Mouse (Mus musculus) hindbrain, embryonic 16.5 days (tissue): ENCODE measurements around the gene Hoxb2. TPM values are rescaled to one million over a fixed set of nuclear protein-coding genes. Genes with fewer than 3 reads are reported as not detected.

Experiments
- ATAC-seq: fragments of 200-750 bp; cut with Nextera tagmentation; 2 replicates; pipeline ENCODE4 v1.8.0; 2017; ENCODE audit warnings: moderate TSS enrichment, moderate library complexity
- H3K27ac ChIP-seq: fragments of 300-500 bp; sonication (generic); 2 replicates; pipeline ENCODE4 v1.5.1; 2014; ENCODE audit warnings: low read depth, mild to moderate bottlenecking, control low read depth, low read length, moderate library complexity
- H3K27me3 ChIP-seq: fragments of 300-500 bp; sonication (generic); replicated peaks from 2 replicates; pipeline ENCODE4 v1.6.1; 2014; ENCODE audit warnings: low read length; ENCODE audit not compliant: control insufficient read depth, insufficient read depth
- H3K36me3 ChIP-seq: fragments of 300-500 bp; sonication (generic); 2 replicates; pipeline ENCODE4 v1.6.1; 2014; ENCODE audit warnings: mild to moderate bottlenecking, low read length, moderate library complexity, mixed read lengths; ENCODE audit not compliant: control insufficient read depth, insufficient read depth
- H3K4me1 ChIP-seq: fragments of 300-500 bp; sonication (generic); 2 replicates; pipeline ENCODE4 v1.6.1; 2014; ENCODE audit warnings: low read depth, low read length; ENCODE audit not compliant: control insufficient read depth, insufficient read depth
- H3K4me2 ChIP-seq: fragments of 300-500 bp; sonication (generic); 2 replicates; pipeline ENCODE4 v1.6.1; 2014; ENCODE audit warnings: mild to moderate bottlenecking, low read length, control low read depth, moderate library complexity
- H3K4me3 ChIP-seq: fragments of 300-500 bp; sonication (generic); 2 replicates; pipeline ENCODE4 v1.5.1; 2014; ENCODE audit warnings: mild to moderate bottlenecking, low read length, control low read depth, moderate library complexity
- H3K9ac ChIP-seq: fragments of 300-500 bp; sonication (generic); 2 replicates; pipeline ENCODE4 v1.6.1; 2014; ENCODE audit warnings: low read depth, mild to moderate bottlenecking, control low read depth, low read length, moderate library complexity
- H3K9me3 ChIP-seq: fragments of 300-500 bp; sonication (generic); 2 replicates; pipeline ENCODE4 v1.6.1; 2014; ENCODE audit warnings: mild to moderate bottlenecking, low read length, moderate library complexity; ENCODE audit not compliant: control insufficient read depth
- WGBS: fragments of 180-500 bp; shearing (Covaris S2); extraction: QIAGEN DNeasy Blood & Tissue Kit; methylation state at CpG from one replicate; pipeline ENCODE4 v1.1.7; 2014; 5-methylcytosine and 5-hydroxymethylcytosine counted together
- polyA plus RNA-seq: library from polyadenylated mRNA; unstranded; fragments of >200 nt; fragmentation: Nextera tagmentation; extraction: Ambion mirVana; gene quantifications from 2 replicates; pipeline ENCODE4 v1.2.1, GENCODE M21; 2015

The Hoxb2 gene
- polyA plus RNA-seq, 1 experiment from 2014 or later = 20.0 TPM

GRCm38 (mm10) chr11:96366092-96367041, 16.0 kb downstream of the Hoxb2 start:
- no peak overlapping the region for H3K27ac ChIP-seq
- H3K4me3 ChIP-seq = peak overlapping the region; percentile 14
- peaks cover 61% of the 10 kb centered on the region for H3K27me3 ChIP-seq
- no peaks in the 10 kb centered on the region; the same call in 1 of the 2 replicates for H3K4me1 ChIP-seq
- H3K4me2 ChIP-seq = peak overlapping the region; percentile 38
- H3K9ac ChIP-seq = no peak overlapping the region; the same call in 1 of the 2 replicates
- H3K36me3 ChIP-seq = no peaks in the 10 kb centered on the region
- no peaks in the 10 kb centered on the region for H3K9me3 ChIP-seq
- 5% methylated on average over 47 of the region's 47 CpGs for WGBS
- ATAC-seq = no peak

- 20% methylated on average over 6 of the region's 6 CpGs for WGBS
- H3K9me3 ChIP-seq = no peaks in the 10 kb centered on the region
- no peak overlapping the region for H3K27ac ChIP-seq
- no peak overlapping the region for H3K4me3 ChIP-seq
- no peak for ATAC-seq
- H3K4me2 ChIP-seq = no peak overlapping the region; the same call in 1 of the 2 replicates
- H3K36me3 ChIP-seq = no peaks in the 10 kb centered on the region
- H3K9ac ChIP-seq = no peak overlapping the region
- H3K4me1 ChIP-seq = no peaks in the 10 kb centered on the region; the same call in 1 of the 2 replicates
- H3K27me3 ChIP-seq = peaks cover 59% of the 10 kb centered on the region
Measured at GRCm38 (mm10) chr11:96367141-96367540, 16.8 kb downstream of the Hoxb2 start.

DNA sequence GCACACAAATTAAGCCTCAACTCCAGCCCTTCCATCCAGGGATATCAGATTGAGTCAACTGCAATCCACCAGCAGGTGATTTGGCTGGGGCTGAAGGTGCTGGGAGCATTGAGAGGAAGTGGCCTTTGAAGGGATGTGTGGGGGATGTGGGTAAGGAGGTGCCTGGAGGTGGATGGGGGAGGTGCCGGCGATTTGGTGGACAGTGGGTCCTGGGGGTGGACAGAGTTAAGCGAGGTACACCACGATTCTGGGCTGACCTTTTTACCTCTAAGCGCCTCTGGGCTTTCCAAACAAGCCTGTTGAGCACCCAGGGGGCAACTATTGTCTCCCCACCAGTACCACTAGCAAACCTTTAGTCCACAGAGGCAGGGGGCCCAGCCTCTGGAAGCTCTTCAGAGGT, 18.4 kb downstream of the Hoxb2 start:
- H3K4me2 ChIP-seq = no peak overlapping the region

GRCm38 (mm10) chr11:96369140-96369539, 18.8 kb downstream of the Hoxb2 start:
- H3K27ac ChIP-seq = no peak overlapping the region
- no peaks in the 10 kb centered on the region for H3K36me3 ChIP-seq
- no peak overlapping the region for H3K4me2 ChIP-seq
- no peak for ATAC-seq
- peaks cover 53% of the 10 kb centered on the region for H3K27me3 ChIP-seq
- H3K9me3 ChIP-seq = no peaks in the 10 kb centered on the region
- no peak overlapping the region for H3K4me3 ChIP-seq
- H3K4me1 ChIP-seq = no peaks in the 10 kb centered on the region; the same call in 1 of the 2 replicates
- H3K9ac ChIP-seq = no peak overlapping the region
- WGBS = 20% methylated on average over 7 of the region's 7 CpGs

More for the DNA sequence above, 18.4 kb downstream of the Hoxb2 start:
- Histone ChIP-seq H3K27me3 (peaks cover 57% of the 10 kb centered on the region), H3K4me3 (no peak overlapping the region), H3K36me3 (no peaks in the 10 kb centered on the region), H3K27ac (no peak overlapping the region), H3K9ac (no peak overlapping the region), H3K4me1 (no peaks in the 10 kb centered on the region; the same call in 1 of the 2 replicates), H3K9me3 (no peaks in the 10 kb centered on the region)
- WGBS = 23% methylated on average over 5 of the region's 5 CpGs
- no peak for ATAC-seq

- Histone ChIP-seq H3K4me1 (no peaks in the 10 kb centered on the region), H3K9ac (no peak overlapping the region), H3K9me3 (no peaks in the 10 kb centered on the region), H3K27ac (no peak overlapping the region), H3K27me3 (peaks cover 49% of the 10 kb centered on the region), H3K4me3 (no peak overlapping the region), H3K4me2 (no peak overlapping the region), H3K36me3 (no peaks in the 10 kb centered on the region)
- WGBS = 29% methylated on average over 3 of the region's 3 CpGs
- no peak for ATAC-seq
Measured at GRCm38 (mm10) chr11:96371726-96372125, 21.4 kb downstream of the Hoxb2 start.

DNA sequence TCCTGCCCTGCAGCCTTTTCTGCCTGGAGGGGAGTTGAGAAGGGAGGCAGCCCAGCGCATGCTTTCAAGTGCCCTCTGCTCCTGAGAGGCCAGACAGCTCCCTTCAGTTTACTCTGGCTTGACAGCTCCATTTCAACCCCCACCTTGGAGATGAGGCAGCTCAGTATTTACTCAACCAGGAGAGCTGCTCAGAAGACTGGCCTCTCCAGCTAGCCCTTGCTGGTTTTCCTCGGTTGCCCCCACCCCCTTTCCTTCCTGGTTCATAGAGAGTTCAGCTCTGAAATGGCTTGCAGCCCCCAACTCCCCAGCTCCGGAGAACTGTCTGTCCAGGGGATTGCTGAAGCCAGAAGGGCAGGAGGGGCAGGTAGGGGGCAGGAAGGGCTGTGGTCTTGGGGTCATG, 22.2 kb downstream of the Hoxb2 start:
- H3K4me2 ChIP-seq = no peak overlapping the region
- ATAC-seq = no peak
- H3K27ac ChIP-seq = no peak overlapping the region
- no peaks in the 10 kb centered on the region for H3K4me1 ChIP-seq
- H3K36me3 ChIP-seq = no peaks in the 10 kb centered on the region
- H3K9ac ChIP-seq = no peak overlapping the region
- peaks cover 48% of the 10 kb centered on the region for H3K27me3 ChIP-seq
- WGBS = 14% methylated on average over 3 of the region's 3 CpGs
- no peaks in the 10 kb centered on the region for H3K9me3 ChIP-seq
- no peak overlapping the region for H3K4me3 ChIP-seq

GRCm38 (mm10) chr11:96374810-96375209, 24.5 kb downstream of the Hoxb2 start:
- Histone ChIP-seq H3K27ac (no peak overlapping the region), H3K4me3 (no peak overlapping the region), H3K36me3 (no peaks in the 10 kb centered on the region), H3K4me1 (no peaks in the 10 kb centered on the region), H3K4me2 (no peak overlapping the region), H3K9me3 (no peaks in the 10 kb centered on the region), H3K27me3 (peaks cover 31% of the 10 kb centered on the region), H3K9ac (no peak overlapping the region)
- ATAC-seq = no peak
- 26% methylated on average over 7 of the region's 7 CpGs for WGBS

GRCm38 (mm10) chr11:96383381-96383780, 33.1 kb downstream of the Hoxb2 start:
- Histone ChIP-seq H3K9ac (no peak overlapping the region), H3K27me3 (no peaks in the 10 kb centered on the region), H3K4me1 (no peaks in the 10 kb centered on the region), H3K9me3 (no peaks in the 10 kb centered on the region), H3K27ac (no peak overlapping the region), H3K4me3 (no peak overlapping the region), H3K4me2 (no peak overlapping the region), H3K36me3 (no peaks in the 10 kb centered on the region)
- WGBS = 78% methylated on average over 5 of the region's 5 CpGs
- no peak for ATAC-seq

DNA sequence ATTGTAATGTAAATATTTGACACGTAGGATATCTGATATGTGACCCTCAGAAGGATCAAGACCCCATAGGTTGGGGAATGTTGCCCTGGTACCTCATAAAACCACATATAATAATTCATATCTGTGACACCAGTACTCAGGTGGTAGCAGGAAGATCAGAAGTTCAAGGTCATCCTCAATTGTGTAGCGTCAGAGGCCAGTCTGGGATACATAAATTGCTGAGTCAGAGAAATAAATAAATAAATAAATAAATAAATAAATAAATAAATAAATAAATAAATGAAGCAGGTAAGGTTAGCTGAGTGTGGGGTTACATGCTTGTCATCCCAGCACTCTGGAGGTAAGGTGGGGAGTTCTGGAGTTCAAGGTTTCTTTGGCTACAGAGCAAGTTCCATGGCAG, 37.3 kb downstream of the Hoxb2 start:
- 81% methylated on average over 2 of the region's 2 CpGs for WGBS
- Histone ChIP-seq H3K9me3 (no peaks in the 10 kb centered on the region), H3K4me2 (no peak overlapping the region), H3K4me3 (no peak overlapping the region), H3K9ac (no peak overlapping the region), H3K36me3 (no peaks in the 10 kb centered on the region), H3K27ac (no peak overlapping the region), H3K27me3 (no peaks in the 10 kb centered on the region), H3K4me1 (no peaks in the 10 kb centered on the region)
- no peak for ATAC-seq
